Mouse (Mus musculus) left cerebral cortex, postnatal 14 days (tissue): ENCODE data around the gene Baz2b. TPM values are rescaled to one million over a fixed set of nuclear protein-coding genes. Genes with fewer than 3 reads are reported as not detected.

Experiments used
- DNase-seq, 2 experiments: peaks; one replicate each; pipeline ENCODE4 v3.0.0; 2021 to 2022; ENCODE audit warnings: low spot score in 2 of 2, mixed read lengths in 1 of 2
- intact Hi-C: fragments of 180-260 bp; cut with DNase I; formaldehyde crosslinking; loops from one replicate; pipeline ENCODE4 v1.15.1; 2025
- total RNA-seq, 2 experiments: library from RNA; stranded (reverse); gene quantifications; 2 replicates each; pipeline ENCODE4 v1.2.3; 2021

Gene Baz2b
- total RNA-seq, 2 experiments from 2014 or later = 51.0 to 52.2 TPM

GRCm38 (mm10) chr2:59979488-59980220 lies 230.0 kb downstream of the Baz2b start:
- DNase-seq = no peak
- intact Hi-C loops = loop anchor here (10.0 kb wide), 1 partner anchor 145 kb away; no protein-coding TSS in a partner anchor

GRCm38 (mm10) chr2:59976680-59977079 lies 233.0 kb downstream of the Baz2b start:
- no peak for DNase-seq
- intact Hi-C loops = no loop called here

- intact Hi-C loops = no loop called here
- no peak for DNase-seq
These were observed 233.9 kb downstream of the Baz2b start for GRCm38 (mm10) chr2:59975772-59976171.

GRCm38 (mm10) chr2:59973962-59974361 lies 235.7 kb downstream of the Baz2b start:
- DNase-seq = no peak
- intact Hi-C loops = no loop called here

- DNase-seq = no peak
- intact Hi-C loops = no loop called here
These were observed 236.5 kb downstream of the Baz2b start for GRCm38 (mm10) chr2:59973104-59973641.

- intact Hi-C loops = no loop called here
- no peak for DNase-seq
These were observed 239.1 kb downstream of the Baz2b start for GRCm38 (mm10) chr2:59970511-59970910.

- intact Hi-C loops = no loop called here
- DNase-seq = no peak
These were observed 240.5 kb downstream of the Baz2b start for GRCm38 (mm10) chr2:59969099-59969498.

GRCm38 (mm10) chr2:59968593-59968992 lies 241.0 kb downstream of the Baz2b start:
- intact Hi-C loops = no loop called here
- no peak for DNase-seq

GRCm38 (mm10) chr2:59966454-59966853 lies 243.2 kb downstream of the Baz2b start:
- intact Hi-C loops = no loop called here

GRCm38 (mm10) chr2:59963011-59963410 lies 246.6 kb downstream of the Baz2b start:
- DNase-seq = no peak
- intact Hi-C loops = no loop called here

More at GRCm38 (mm10) chr2:59966454-59966853, 243.2 kb downstream of the Baz2b start:
- DNase-seq = no peak

GRCm38 (mm10) chr2:59962579-59962978 lies 247.1 kb downstream of the Baz2b start:
- no peak for DNase-seq
- intact Hi-C loops = no loop called here

- intact Hi-C loops = no loop called here
- DNase-seq = no peak
These were observed 249.2 kb downstream of the Baz2b start for GRCm38 (mm10) chr2:59960495-59960772.

GRCm38 (mm10) chr2:59959668-59960494 lies 249.8 kb downstream of the Baz2b start:
- DNase-seq = no peak
- intact Hi-C loops = no loop called here

- DNase-seq = no peak
- intact Hi-C loops = no loop called here
These were observed 251.1 kb downstream of the Baz2b start for GRCm38 (mm10) chr2:59958543-59958942.

GRCm38 (mm10) chr2:59955916-59956315 lies 253.7 kb downstream of the Baz2b start:
- DNase-seq = no peak
- intact Hi-C loops = no loop called here

- no peak for DNase-seq
- intact Hi-C loops = no loop called here
These were observed 254.8 kb downstream of the Baz2b start for GRCm38 (mm10) chr2:59954791-59955190.

GRCm38 (mm10) chr2:59952286-59953014 lies 257.2 kb downstream of the Baz2b start:
- intact Hi-C loops = no loop called here
- no peak for DNase-seq

- no peak for DNase-seq
- intact Hi-C loops = no loop called here
These were observed 257.9 kb downstream of the Baz2b start for GRCm38 (mm10) chr2:59951706-59952105.

GRCm38 (mm10) chr2:59951127-59951526 lies 258.5 kb downstream of the Baz2b start:
- no peak for DNase-seq
- intact Hi-C loops = no loop called here

- no peak for DNase-seq
- intact Hi-C loops = no loop called here
These were observed 273.3 kb downstream of the Baz2b start for GRCm38 (mm10) chr2:59936296-59936695.
